Mouse (Mus musculus) liver, embryonic 12.5 days (tissue): ENCODE measurements around the gene Kcnk3. TPM values are rescaled to one million over a fixed set of nuclear protein-coding genes. Genes with fewer than 3 reads are reported as not detected.

Source experiments
- ATAC-seq: fragments of 200-750 bp; cut with Nextera tagmentation; 2 replicates; pipeline ENCODE4 v1.8.0; 2017; ENCODE audit warnings: moderate number of reproducible peaks, mild to moderate bottlenecking, moderate library complexity
- H3K27ac ChIP-seq: fragments of 300-500 bp; sonication (generic); 2 replicates; pipeline ENCODE4 v1.5.1; 2016; ENCODE audit warnings: mild to moderate bottlenecking
- H3K27me3 ChIP-seq: fragments of 300-500 bp; sonication (generic); replicated peaks from 2 replicates; pipeline ENCODE4 v1.6.1; 2016; ENCODE audit warnings: mild to moderate bottlenecking, moderate library complexity
- H3K36me3 ChIP-seq: fragments of 300-500 bp; sonication (generic); 2 replicates; pipeline ENCODE4 v1.6.1; 2016; ENCODE audit warnings: mild to moderate bottlenecking, moderate library complexity
- H3K4me1 ChIP-seq: fragments of 300-500 bp; sonication (generic); 2 replicates; pipeline ENCODE4 v1.6.1; 2016
- H3K4me2 ChIP-seq: fragments of 300-500 bp; sonication (generic); 2 replicates; pipeline ENCODE4 v1.6.1; 2016; ENCODE audit warnings: mild to moderate bottlenecking, moderate library complexity
- H3K4me3 ChIP-seq: fragments of 300-500 bp; sonication (generic); 2 replicates; pipeline ENCODE4 v1.5.1; 2016; ENCODE audit warnings: mild to moderate bottlenecking, moderate library complexity
- H3K9ac ChIP-seq: fragments of 300-500 bp; sonication (generic); 2 replicates; pipeline ENCODE4 v1.6.1; 2016; ENCODE audit warnings: mild to moderate bottlenecking, moderate library complexity
- H3K9me3 ChIP-seq: fragments of 300-500 bp; sonication (generic); replicated peaks from 2 replicates; pipeline ENCODE4 v1.6.1; 2016; ENCODE audit warnings: mild to moderate bottlenecking, moderate library complexity
- WGBS: fragments of 180-500 bp; shearing (Covaris S2); methylation state at CpG from one replicate; pipeline ENCODE4 v1.1.7; 2016; ENCODE audit not compliant: insufficient replicate concordance; 5-methylcytosine and 5-hydroxymethylcytosine counted together
- polyA plus RNA-seq: library from polyadenylated mRNA; unstranded; fragments of >200 nt; fragmentation: Nextera tagmentation; extraction: Ambion mirVana; gene quantifications from 2 replicates; pipeline ENCODE4 v1.2.1, GENCODE M21; 2016

Gene Kcnk3
- polyA plus RNA-seq, 1 experiment from 2014 or later = 0.08 TPM

GRCm38 (mm10) chr5:30650756-30651155 lies 62.8 kb downstream of the Kcnk3 start:
- ATAC-seq = no peak
- no peaks in the 10 kb centered on the region for H3K27me3 ChIP-seq
- no peak overlapping the region for H3K4me3 ChIP-seq
- H3K4me2 ChIP-seq = no peak overlapping the region
- no peaks in the 10 kb centered on the region for H3K9me3 ChIP-seq
- peaks cover 38% of the 10 kb centered on the region for H3K4me1 ChIP-seq
- H3K9ac ChIP-seq = no peak overlapping the region
- 46% methylated on average over 3 of the region's 3 CpGs for WGBS
- 0 out of 2 replicates have a peak overlapping the region, but pooled peaks have one; percentile 5 for H3K27ac ChIP-seq
- peaks cover 27% of the 10 kb centered on the region for H3K36me3 ChIP-seq

- ATAC-seq = no peak
- Histone ChIP-seq H3K27ac (no peak overlapping the region), H3K9ac (no peak overlapping the region), H3K36me3 (peaks cover 35% of the 10 kb centered on the region), H3K4me2 (no peak overlapping the region), H3K9me3 (no peaks in the 10 kb centered on the region), H3K4me1 (peaks cover 38% of the 10 kb centered on the region), H3K4me3 (no peak overlapping the region), H3K27me3 (no peaks in the 10 kb centered on the region)
- WGBS = 74% methylated on average over 3 of the region's 3 CpGs
These were observed 63.6 kb downstream of the Kcnk3 start for GRCm38 (mm10) chr5:30651554-30651953.

GRCm38 (mm10) chr5:30653246-30653645 lies 65.3 kb downstream of the Kcnk3 start:
- Histone ChIP-seq H3K4me1 (peaks cover 29% of the 10 kb centered on the region), H3K36me3 (peaks cover 52% of the 10 kb centered on the region), H3K27me3 (no peaks in the 10 kb centered on the region), H3K9me3 (no peaks in the 10 kb centered on the region), H3K27ac (no peak overlapping the region), H3K9ac (no peak overlapping the region), H3K4me3 (no peak overlapping the region), H3K4me2 (no peak overlapping the region)
- no peak for ATAC-seq
- WGBS = 73% methylated on average over 6 of the region's 6 CpGs

GRCm38 (mm10) chr5:30655042-30655441 lies 67.1 kb downstream of the Kcnk3 start:
- H3K9me3 ChIP-seq = no peaks in the 10 kb centered on the region
- H3K4me2 ChIP-seq = no peak overlapping the region
- no peaks in the 10 kb centered on the region for H3K27me3 ChIP-seq
- H3K4me3 ChIP-seq = no peak overlapping the region
- H3K9ac ChIP-seq = no peak overlapping the region
- 71% methylated on average over 8 of the region's 8 CpGs for WGBS
- peaks cover 61% of the 10 kb centered on the region for H3K36me3 ChIP-seq
- H3K4me1 ChIP-seq = peaks cover 11% of the 10 kb centered on the region
- no peak for ATAC-seq
- H3K27ac ChIP-seq = no peak overlapping the region

GRCm38 (mm10) chr5:30655526-30656195 lies 67.7 kb downstream of the Kcnk3 start:
- H3K27ac ChIP-seq = no peak overlapping the region
- no peak for ATAC-seq
- peaks cover 61% of the 10 kb centered on the region for H3K36me3 ChIP-seq
- WGBS = 85% methylated on average over 6 of the region's 6 CpGs
- no peaks in the 10 kb centered on the region for H3K27me3 ChIP-seq
- no peak overlapping the region for H3K4me2 ChIP-seq
- no peaks in the 10 kb centered on the region; the same call in 1 of the 2 replicates for H3K9me3 ChIP-seq
- peaks cover 5% of the 10 kb centered on the region; the same call in 1 of the 2 replicates for H3K4me1 ChIP-seq
- H3K4me3 ChIP-seq = no peak overlapping the region
- H3K9ac ChIP-seq = no peak overlapping the region

- Histone ChIP-seq H3K27me3 (no peaks in the 10 kb centered on the region), H3K4me3 (no peak overlapping the region), H3K36me3 (peaks cover 47% of the 10 kb centered on the region), H3K9ac (no peak overlapping the region), H3K4me2 (no peak overlapping the region), H3K9me3 (no peaks in the 10 kb centered on the region; the same call in 1 of the 2 replicates), H3K27ac (no peak overlapping the region), H3K4me1 (no peaks in the 10 kb centered on the region)
- ATAC-seq = no peak
- 66% methylated on average over 4 of the region's 4 CpGs for WGBS
These were observed 71.1 kb downstream of the Kcnk3 start for GRCm38 (mm10) chr5:30659042-30659441.

- 70% methylated on average over 1 of the region's 1 CpGs for WGBS
- H3K9me3 ChIP-seq = no peaks in the 10 kb centered on the region; the same call in 1 of the 2 replicates
- no peak overlapping the region for H3K9ac ChIP-seq
These were observed 72.3 kb downstream of the Kcnk3 start for GRCm38 (mm10) chr5:30660278-30660677.

GRCm38 (mm10) chr5:30660813-30661212 lies 72.8 kb downstream of the Kcnk3 start:
- H3K36me3 ChIP-seq = peaks cover 33% of the 10 kb centered on the region
- H3K4me1 ChIP-seq = peaks cover 6% of the 10 kb centered on the region
- WGBS = 86% methylated on average over 5 of the region's 5 CpGs
- H3K27ac ChIP-seq = no peak overlapping the region
- no peaks in the 10 kb centered on the region for H3K27me3 ChIP-seq
- H3K9me3 ChIP-seq = no peaks in the 10 kb centered on the region; the same call in 1 of the 2 replicates
- no peak overlapping the region for H3K4me2 ChIP-seq
- no peak overlapping the region for H3K4me3 ChIP-seq
- no peak for ATAC-seq
- no peak overlapping the region for H3K9ac ChIP-seq

More at GRCm38 (mm10) chr5:30660278-30660677, 72.3 kb downstream of the Kcnk3 start:
- Histone ChIP-seq H3K27ac (no peak overlapping the region), H3K4me1 (0 out of 2 replicates have a peak, but pooled peaks cover 3% of the 10 kb centered on the region), H3K4me2 (no peak overlapping the region), H3K27me3 (no peaks in the 10 kb centered on the region), H3K4me3 (no peak overlapping the region), H3K36me3 (peaks cover 39% of the 10 kb centered on the region)
- ATAC-seq = no peak

- no peak for ATAC-seq
- H3K4me2 ChIP-seq = no peak overlapping the region
These were observed 77.4 kb downstream of the Kcnk3 start for GRCm38 (mm10) chr5:30665360-30665759.

GRCm38 (mm10) chr5:30665968-30666367 lies 78.0 kb downstream of the Kcnk3 start:
- peaks cover 29% of the 10 kb centered on the region for H3K36me3 ChIP-seq
- H3K4me3 ChIP-seq = peak overlapping the region; percentile 75
- no peaks in the 10 kb centered on the region; the same call in 1 of the 2 replicates for H3K9me3 ChIP-seq
- no peaks in the 10 kb centered on the region for H3K27me3 ChIP-seq
- peak overlapping the region; percentile 78 for H3K4me2 ChIP-seq
- peak overlapping the region; percentile 89 for H3K9ac ChIP-seq
- peak overlapping the region; percentile 86 for H3K27ac ChIP-seq
- H3K4me1 ChIP-seq = peaks cover 38% of the 10 kb centered on the region
- WGBS = 49% methylated on average over 6 of the region's 6 CpGs
- no peak for ATAC-seq

More at GRCm38 (mm10) chr5:30665360-30665759, 77.4 kb downstream of the Kcnk3 start:
- Histone ChIP-seq H3K4me3 (no peak overlapping the region), H3K27me3 (no peaks in the 10 kb centered on the region), H3K9me3 (no peaks in the 10 kb centered on the region; the same call in 1 of the 2 replicates), H3K27ac (no peak overlapping the region), H3K9ac (no peak overlapping the region), H3K4me1 (peaks cover 38% of the 10 kb centered on the region), H3K36me3 (peaks cover 23% of the 10 kb centered on the region)
- 73% methylated on average over 9 of the region's 9 CpGs for WGBS

- Histone ChIP-seq H3K4me2 (peak within 1 kb of the TSS; percentile 78), H3K27me3 (no peaks in the 10 kb centered on the region), H3K4me1 (peaks cover 38% of the 10 kb centered on the region), H3K9me3 (no peaks in the 10 kb centered on the region), H3K36me3 (peaks cover 36% of the 10 kb centered on the region), H3K27ac (peak within 1 kb of the TSS; percentile 86), H3K9ac (peak within 1 kb of the TSS; percentile 89), H3K4me3 (peak within 1 kb of the TSS; percentile 75)
- peak; percentile 95 for ATAC-seq
- under 1% methylated on average over 40 of the region's 40 CpGs for WGBS
These were observed 78.6 kb downstream of the Kcnk3 start, which contains the start of gene Cenpa for GRCm38 (mm10) chr5:30666391-30667195. Gene Cenpa, plus strand, starts transcription at chr5:30666777.

GRCm38 (mm10) chr5:30667215-30667614 lies 79.2 kb downstream of the Kcnk3 start:
- H3K4me1 ChIP-seq = peaks cover 38% of the 10 kb centered on the region
- no peak for ATAC-seq
- no peaks in the 10 kb centered on the region for H3K9me3 ChIP-seq
- H3K4me2 ChIP-seq = peak overlapping the region; percentile 78
- peaks cover 42% of the 10 kb centered on the region for H3K36me3 ChIP-seq
- peak overlapping the region; percentile 89 for H3K9ac ChIP-seq
- peak overlapping the region; percentile 84 for H3K27ac ChIP-seq
- no peaks in the 10 kb centered on the region for H3K27me3 ChIP-seq
- peak overlapping the region; percentile 75 for H3K4me3 ChIP-seq
- under 1% methylated on average over 13 of the region's 13 CpGs for WGBS
